Mouse (Mus musculus) neural tube, embryonic 14.5 days (tissue): ENCODE data around the gene Ptpn4. TPM values are rescaled to one million over a fixed set of nuclear protein-coding genes. Genes with fewer than 3 reads are reported as not detected.

Experiments used
- ATAC-seq: fragments of 200-750 bp; cut with Nextera tagmentation; 2 replicates; pipeline ENCODE4 v1.8.0; 2017; ENCODE audit warnings: low read depth, mild to moderate bottlenecking, moderate TSS enrichment, moderate library complexity
- H3K27ac ChIP-seq: fragments of 300-500 bp; sonication (generic); 2 replicates; pipeline ENCODE4 v1.5.1; 2014; ENCODE audit warnings: low read depth, mild to moderate bottlenecking, control low read depth, low read length, moderate library complexity, mixed read lengths
- H3K27me3 ChIP-seq: fragments of 300-500 bp; sonication (generic); 2 replicates; pipeline ENCODE4 v1.6.1; 2014; ENCODE audit warnings: low read length; ENCODE audit not compliant: control insufficient read depth, insufficient read depth
- H3K36me3 ChIP-seq: fragments of 300-500 bp; sonication (generic); 2 replicates; pipeline ENCODE4 v1.6.1; 2014; ENCODE audit warnings: low read length, mixed read lengths; ENCODE audit not compliant: control insufficient read depth, insufficient read depth
- H3K4me1 ChIP-seq: fragments of 300-500 bp; sonication (generic); 2 replicates; pipeline ENCODE4 v1.6.1; 2014; ENCODE audit warnings: low read length; ENCODE audit not compliant: control insufficient read depth, insufficient read depth
- H3K4me2 ChIP-seq: fragments of 300-500 bp; sonication (generic); 2 replicates; pipeline ENCODE4 v1.6.1; 2014; ENCODE audit warnings: mild to moderate bottlenecking, low read depth, low read length, control low read depth
- H3K4me3 ChIP-seq: fragments of 300-500 bp; sonication (generic); 2 replicates; pipeline ENCODE4 v1.5.1; 2014; ENCODE audit warnings: low read depth, low read length, control low read depth, mixed read lengths
- H3K9ac ChIP-seq: fragments of 300-500 bp; sonication (generic); replicated peaks from 2 replicates; pipeline ENCODE4 v1.6.1; 2014; ENCODE audit warnings: low read depth, mild to moderate bottlenecking, control low read depth, low read length, mixed read lengths
- H3K9me3 ChIP-seq: fragments of 300-500 bp; sonication (generic); 2 replicates; pipeline ENCODE4 v1.6.1; 2016; ENCODE audit warnings: low read length; ENCODE audit not compliant: control insufficient read depth
- WGBS: fragments of 180-500 bp; shearing (Covaris S2); extraction: QIAGEN DNeasy Blood & Tissue Kit; methylation state at CpG from one replicate; pipeline ENCODE4 v1.1.7; 2014; 5-methylcytosine and 5-hydroxymethylcytosine counted together
- polyA plus RNA-seq: library from polyadenylated mRNA; unstranded; fragments of >200 nt; fragmentation: Nextera tagmentation; extraction: Ambion mirVana; gene quantifications from 2 replicates; pipeline ENCODE4 v1.2.1, GENCODE M21; 2014

The Ptpn4 gene
- polyA plus RNA-seq, 1 experiment from 2014 or later, result 19.1 TPM

- no peak for ATAC-seq
- Histone ChIP-seq H3K4me3 (peak overlapping the region; percentile 78), H3K9ac (peak overlapping the region; percentile 90; the same call in 1 of the 2 replicates), H3K27me3 (no peaks in the 10 kb centered on the region), H3K27ac (no peak overlapping the region), H3K4me2 (peak overlapping the region; percentile 78), H3K9me3 (no peaks in the 10 kb centered on the region), H3K36me3 (no peaks in the 10 kb centered on the region), H3K4me1 (peaks cover 11% of the 10 kb centered on the region; the same call in 1 of the 2 replicates)
- WGBS, result 11% methylated on average over 9 of the region's 9 CpGs
Measured at GRCm38 (mm10) chr1:119835726-119836478, 1.5 kb downstream of the Ptpn4 start.

- Histone ChIP-seq H3K4me2 (no peak overlapping the region), H3K4me3 (no peak overlapping the region), H3K9me3 (no peaks in the 10 kb centered on the region), H3K4me1 (no peaks in the 10 kb centered on the region), H3K9ac (no peak overlapping the region), H3K27me3 (no peaks in the 10 kb centered on the region), H3K27ac (no peak overlapping the region), H3K36me3 (no peaks in the 10 kb centered on the region)
- 85% methylated on average over 1 of the region's 1 CpGs for WGBS
- no peak for ATAC-seq
Measured at GRCm38 (mm10) chr1:119828160-119828559, 9.3 kb downstream of the Ptpn4 start.

- Histone ChIP-seq H3K4me3 (no peak overlapping the region), H3K4me2 (no peak overlapping the region), H3K27me3 (no peaks in the 10 kb centered on the region), H3K9ac (no peak overlapping the region), H3K9me3 (no peaks in the 10 kb centered on the region), H3K4me1 (0 out of 2 replicates have a peak, but pooled peaks cover 3% of the 10 kb centered on the region), H3K36me3 (no peaks in the 10 kb centered on the region), H3K27ac (no peak overlapping the region)
- ATAC-seq, result no peak
- 87% methylated on average over 1 of the region's 1 CpGs for WGBS
Measured at GRCm38 (mm10) chr1:119818704-119819103, 18.7 kb downstream of the Ptpn4 start.

- no peaks in the 10 kb centered on the region for H3K4me1 ChIP-seq
- no peak for ATAC-seq
- H3K36me3 ChIP-seq, result no peaks in the 10 kb centered on the region
- H3K4me2 ChIP-seq, result no peak overlapping the region
- H3K27me3 ChIP-seq, result no peaks in the 10 kb centered on the region
- no peak overlapping the region for H3K9ac ChIP-seq
- H3K27ac ChIP-seq, result no peak overlapping the region
- no peaks in the 10 kb centered on the region for H3K9me3 ChIP-seq
- 96% methylated on average over 1 of the region's 1 CpGs for WGBS
- H3K4me3 ChIP-seq, result no peak overlapping the region
Measured at GRCm38 (mm10) chr1:119807707-119808106, 29.7 kb downstream of the Ptpn4 start.

GRCm38 (mm10) chr1:119805984-119806383 lies 31.4 kb downstream of the Ptpn4 start:
- no peak overlapping the region for H3K27ac ChIP-seq
- WGBS, result 97% methylated on average over 2 of the region's 2 CpGs
- no peak for ATAC-seq
- H3K27me3 ChIP-seq, result no peaks in the 10 kb centered on the region
- no peak overlapping the region for H3K4me2 ChIP-seq
- no peak overlapping the region for H3K9ac ChIP-seq
- H3K4me3 ChIP-seq, result no peak overlapping the region
- no peaks in the 10 kb centered on the region for H3K36me3 ChIP-seq
- H3K4me1 ChIP-seq, result no peaks in the 10 kb centered on the region
- H3K9me3 ChIP-seq, result no peaks in the 10 kb centered on the region

- WGBS, result 20% methylated on average over 1 of the region's 1 CpGs
- no peaks in the 10 kb centered on the region for H3K9me3 ChIP-seq
- no peaks in the 10 kb centered on the region for H3K36me3 ChIP-seq
Measured at GRCm38 (mm10) chr1:119804586-119804985, 32.8 kb downstream of the Ptpn4 start.

GRCm38 (mm10) chr1:119795174-119795573 lies 42.2 kb downstream of the Ptpn4 start:
- Histone ChIP-seq H3K27ac (peak overlapping the region; percentile 39; the same call in 1 of the 2 replicates), H3K4me2 (no peak overlapping the region), H3K27me3 (no peaks in the 10 kb centered on the region), H3K9me3 (no peaks in the 10 kb centered on the region), H3K9ac (no peak overlapping the region), H3K4me1 (no peaks in the 10 kb centered on the region; the same call in 1 of the 2 replicates), H3K4me3 (no peak overlapping the region), H3K36me3 (no peaks in the 10 kb centered on the region)
- no peak for ATAC-seq

More at GRCm38 (mm10) chr1:119804586-119804985, 32.8 kb downstream of the Ptpn4 start:
- H3K4me1 ChIP-seq, result no peaks in the 10 kb centered on the region
- H3K9ac ChIP-seq, result no peak overlapping the region
- H3K27ac ChIP-seq, result no peak overlapping the region
- H3K4me2 ChIP-seq, result no peak overlapping the region
- H3K4me3 ChIP-seq, result no peak overlapping the region
- ATAC-seq, result no peak
- no peaks in the 10 kb centered on the region for H3K27me3 ChIP-seq

- no peaks in the 10 kb centered on the region for H3K36me3 ChIP-seq
- H3K27ac ChIP-seq, result no peak overlapping the region
- no peaks in the 10 kb centered on the region for H3K27me3 ChIP-seq
- no peaks in the 10 kb centered on the region for H3K9me3 ChIP-seq
- H3K4me3 ChIP-seq, result no peak overlapping the region
- ATAC-seq, result no peak
- no peaks in the 10 kb centered on the region; the same call in 1 of the 2 replicates for H3K4me1 ChIP-seq
- no peak overlapping the region for H3K4me2 ChIP-seq
- no peak overlapping the region for H3K9ac ChIP-seq
- 100% methylated on average over 1 of the region's 1 CpGs for WGBS
Measured at GRCm38 (mm10) chr1:119794342-119794741, 43.1 kb downstream of the Ptpn4 start.

GRCm38 (mm10) chr1:119790616-119791015 lies 46.8 kb downstream of the Ptpn4 start:
- H3K4me2 ChIP-seq, result no peak overlapping the region
- H3K27me3 ChIP-seq, result no peaks in the 10 kb centered on the region
- H3K36me3 ChIP-seq, result no peaks in the 10 kb centered on the region
- WGBS, result 52% methylated on average over 1 of the region's 1 CpGs
- no peak overlapping the region for H3K9ac ChIP-seq
- H3K27ac ChIP-seq, result no peak overlapping the region
- no peaks in the 10 kb centered on the region for H3K9me3 ChIP-seq
- no peaks in the 10 kb centered on the region; the same call in 1 of the 2 replicates for H3K4me1 ChIP-seq
- no peak for ATAC-seq
- H3K4me3 ChIP-seq, result no peak overlapping the region
